Mouse (Mus musculus) stomach, embryonic 16.5 days (tissue): ENCODE measurements at regions not wholly inside any gene's neighbourhood (a gene's known extent, or its start where the extent isn't known, plus 50 kb on each side); places are given as distances from the start of the nearest gene placed in this dataset.

ENCODE experiments used
- ATAC-seq: fragments of 200-750 bp; cut with Nextera tagmentation; 2 replicates; pipeline ENCODE4 v1.8.0; 2017; ENCODE audit warnings: moderate number of reproducible peaks, moderate TSS enrichment; ENCODE audit not compliant: insufficient read depth, low FRiP score
- H3K27ac ChIP-seq: fragments of 300-500 bp; sonication (generic); 2 replicates; pipeline ENCODE4 v1.5.1; 2014; ENCODE audit warnings: low read length
- H3K27me3 ChIP-seq: fragments of 300-500 bp; sonication (generic); 2 replicates; pipeline ENCODE4 v1.6.1; 2014; ENCODE audit warnings: low read length, control low read depth, mixed read lengths; ENCODE audit not compliant: control insufficient read depth, insufficient read depth
- H3K36me3 ChIP-seq: fragments of 300-500 bp; sonication (generic); 2 replicates; pipeline ENCODE4 v1.6.1; 2014; ENCODE audit warnings: low read length; ENCODE audit not compliant: control insufficient read depth, insufficient read depth
- H3K4me1 ChIP-seq: fragments of 300-500 bp; sonication (generic); 2 replicates; pipeline ENCODE4 v1.6.1; 2014; ENCODE audit warnings: low read length, control low read depth, mixed read lengths; ENCODE audit not compliant: control insufficient read depth, insufficient read depth
- H3K4me2 ChIP-seq: fragments of 300-500 bp; sonication (generic); 2 replicates; pipeline ENCODE4 v1.6.1; 2014; ENCODE audit warnings: low read depth, low read length, mixed read lengths
- H3K4me3 ChIP-seq: fragments of 300-500 bp; sonication (generic); replicated peaks from 2 replicates; pipeline ENCODE4 v1.5.1; 2014; ENCODE audit warnings: mild to moderate bottlenecking, low read length
- H3K9ac ChIP-seq: fragments of 300-500 bp; sonication (generic); 2 replicates; pipeline ENCODE4 v1.6.1; 2014; ENCODE audit warnings: low read length
- H3K9me3 ChIP-seq: fragments of 300-500 bp; sonication (generic); replicated peaks from 2 replicates; pipeline ENCODE4 v1.6.1; 2016; ENCODE audit warnings: low read length, control low read depth; ENCODE audit not compliant: control insufficient read depth
- WGBS: fragments of 180-500 bp; shearing (Covaris S2); extraction: QIAGEN DNeasy Blood & Tissue Kit; methylation state at CpG from one replicate; pipeline ENCODE4 v1.1.7; 2014; 5-methylcytosine and 5-hydroxymethylcytosine counted together

- Histone ChIP-seq H3K4me1 (peaks cover 4% of the 10 kb centered on the region; the same call in 1 of the 2 replicates), H3K4me2 (no peak overlapping the region), H3K36me3 (no peaks in the 10 kb centered on the region), H3K27me3 (no peaks in the 10 kb centered on the region), H3K4me3 (no peak overlapping the region), H3K9ac (no peak overlapping the region), H3K27ac (no peak overlapping the region), H3K9me3 (no peaks in the 10 kb centered on the region)
- ATAC-seq: no peak
- WGBS: 54% methylated on average over 6 of the region's 6 CpGs
Measured at GRCm38 (mm10) chr9:34393042-34393441, 92.7 kb upstream of the Kirrel3 start.

- Histone ChIP-seq H3K27ac (no peak overlapping the region), H3K4me1 (peaks cover 4% of the 10 kb centered on the region; the same call in 1 of the 2 replicates), H3K4me2 (no peak overlapping the region), H3K27me3 (no peaks in the 10 kb centered on the region), H3K9me3 (no peaks in the 10 kb centered on the region), H3K9ac (no peak overlapping the region), H3K36me3 (no peaks in the 10 kb centered on the region), H3K4me3 (no peak overlapping the region)
- WGBS: 26% methylated on average over 6 of the region's 6 CpGs
- ATAC-seq: no peak
Measured at GRCm38 (mm10) chr9:34395839-34396804, 89.6 kb upstream of the Kirrel3 start.

- Histone ChIP-seq H3K9me3 (no peaks in the 10 kb centered on the region), H3K9ac (no peak overlapping the region), H3K27me3 (no peaks in the 10 kb centered on the region; the same call in 1 of the 2 replicates), H3K4me1 (no peaks in the 10 kb centered on the region), H3K36me3 (no peaks in the 10 kb centered on the region), H3K4me3 (no peak overlapping the region), H3K4me2 (no peak overlapping the region), H3K27ac (no peak overlapping the region)
- WGBS: 69% methylated on average over 4 of the region's 4 CpGs
- ATAC-seq: no peak
Measured at GRCm38 (mm10) chr9:34411699-34412098, 74.0 kb upstream of the Kirrel3 start.

GRCm38 (mm10) chr9:34416153-34416552 lies 69.5 kb upstream of the Kirrel3 start:
- 60% methylated on average over 8 of the region's 8 CpGs for WGBS
- Histone ChIP-seq H3K36me3 (no peaks in the 10 kb centered on the region), H3K9me3 (no peaks in the 10 kb centered on the region), H3K4me1 (no peaks in the 10 kb centered on the region), H3K27me3 (no peaks in the 10 kb centered on the region), H3K4me3 (no peak overlapping the region), H3K4me2 (no peak overlapping the region), H3K27ac (no peak overlapping the region), H3K9ac (no peak overlapping the region)
- no peak for ATAC-seq

GRCm38 (mm10) chr9:34418100-34418499 lies 67.6 kb upstream of the Kirrel3 start:
- Histone ChIP-seq H3K27ac (no peak overlapping the region), H3K9ac (no peak overlapping the region), H3K27me3 (no peaks in the 10 kb centered on the region), H3K36me3 (no peaks in the 10 kb centered on the region), H3K4me3 (no peak overlapping the region), H3K9me3 (no peaks in the 10 kb centered on the region), H3K4me1 (no peaks in the 10 kb centered on the region), H3K4me2 (no peak overlapping the region)
- WGBS: 87% methylated on average over 8 of the region's 8 CpGs
- no peak for ATAC-seq

- H3K4me2 ChIP-seq: no peak overlapping the region
- no peaks in the 10 kb centered on the region for H3K27me3 ChIP-seq
- no peak overlapping the region for H3K27ac ChIP-seq
- H3K4me3 ChIP-seq: no peak overlapping the region
- no peak for ATAC-seq
- no peaks in the 10 kb centered on the region for H3K4me1 ChIP-seq
- no peaks in the 10 kb centered on the region for H3K9me3 ChIP-seq
- no peak overlapping the region for H3K9ac ChIP-seq
- no peaks in the 10 kb centered on the region for H3K36me3 ChIP-seq
Measured at GRCm38 (mm10) chr9:34421956-34422355, 63.7 kb upstream of the Kirrel3 start.

- H3K9ac ChIP-seq: no peak overlapping the region
- WGBS: 65% methylated on average over 7 of the region's 7 CpGs
- no peaks in the 10 kb centered on the region for H3K4me1 ChIP-seq
- no peaks in the 10 kb centered on the region for H3K9me3 ChIP-seq
- ATAC-seq: no peak
- no peak overlapping the region for H3K4me2 ChIP-seq
- no peaks in the 10 kb centered on the region for H3K36me3 ChIP-seq
- H3K27ac ChIP-seq: no peak overlapping the region
- H3K4me3 ChIP-seq: no peak overlapping the region
- H3K27me3 ChIP-seq: no peaks in the 10 kb centered on the region
Measured at GRCm38 (mm10) chr9:34423062-34423461, 62.6 kb upstream of the Kirrel3 start.

- ATAC-seq: no peak
- H3K4me2 ChIP-seq: no peak overlapping the region
- no peak overlapping the region for H3K4me3 ChIP-seq
- no peaks in the 10 kb centered on the region for H3K36me3 ChIP-seq
- H3K27ac ChIP-seq: no peak overlapping the region
- H3K27me3 ChIP-seq: no peaks in the 10 kb centered on the region
- H3K9me3 ChIP-seq: no peaks in the 10 kb centered on the region
- 43% methylated on average over 4 of the region's 4 CpGs for WGBS
- H3K4me1 ChIP-seq: no peaks in the 10 kb centered on the region
- no peak overlapping the region for H3K9ac ChIP-seq
Measured at GRCm38 (mm10) chr9:34426589-34426988, 59.1 kb upstream of the Kirrel3 start.

- ATAC-seq: no peak
- Histone ChIP-seq H3K27me3 (no peaks in the 10 kb centered on the region), H3K27ac (no peak overlapping the region), H3K9ac (no peak overlapping the region), H3K4me3 (no peak overlapping the region), H3K4me1 (no peaks in the 10 kb centered on the region), H3K9me3 (no peaks in the 10 kb centered on the region), H3K4me2 (no peak overlapping the region), H3K36me3 (no peaks in the 10 kb centered on the region)
- WGBS: 42% methylated on average over 8 of the region's 8 CpGs
Measured at GRCm38 (mm10) chr9:34427711-34428110, 58.0 kb upstream of the Kirrel3 start.
